Mouse (Mus musculus) gastrocnemius, postnatal 4 days (tissue): ENCODE data around the gene Dhps. TPM values are rescaled to one million over a fixed set of nuclear protein-coding genes. Genes with fewer than 3 reads are reported as not detected.
"Not testable (repeated sequence)": the region's sequence is repeated elsewhere in the genome, so short reads cannot be mapped to it uniquely, and the experiment has no call there.

Experiments
- DNase-seq, 2 experiments: peaks; one replicate each; pipeline ENCODE4 v3.0.0; 2021 to 2022; ENCODE audit warnings: low spot score in 2 of 2, mixed read lengths in 2 of 2
- total RNA-seq, 2 experiments: library from RNA; stranded (reverse); gene quantifications; 2 replicates each; pipeline ENCODE4 v1.2.3; 2021

Dhps gene
- total RNA-seq, 2 experiments from 2014 or later = 28.7 to 29.4 TPM

GRCm38 (mm10) chr8:85059879-85060616, 11.5 kb upstream of the Dhps start, which contains the start of gene Fbxw9:
TSS of gene Fbxw9 (plus strand) at chr8:85060055.
- DNase-seq = peak; percentile 74 to 83

GRCm38 (mm10) chr8:85062603-85063002, 9.0 kb upstream of the Dhps start:
- DNase-seq = no peak

- no peak for DNase-seq
Measured at GRCm38 (mm10) chr8:85065213-85065612, 6.3 kb upstream of the Dhps start.

DNA sequence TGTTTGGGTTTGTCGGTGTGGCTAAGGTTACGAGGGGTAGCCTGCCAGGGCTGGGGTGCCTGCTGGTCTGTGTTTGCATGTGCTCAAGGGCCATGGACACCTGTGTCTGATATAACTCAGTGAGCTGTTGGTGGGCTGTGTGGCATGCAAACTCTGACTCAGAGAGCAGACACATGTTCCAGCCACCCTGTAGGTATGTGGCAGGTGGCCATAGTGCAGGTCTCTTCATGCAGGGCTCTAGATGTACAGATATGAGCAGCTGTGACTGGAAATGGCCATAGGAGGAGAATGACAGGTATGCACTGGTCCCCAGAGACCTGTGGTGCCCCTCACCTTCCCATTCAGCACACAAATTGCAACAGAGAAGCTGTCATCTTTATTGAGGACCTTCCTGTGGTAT, 4.4 kb upstream of the Dhps start:
- DNase-seq = no peak

DNA sequence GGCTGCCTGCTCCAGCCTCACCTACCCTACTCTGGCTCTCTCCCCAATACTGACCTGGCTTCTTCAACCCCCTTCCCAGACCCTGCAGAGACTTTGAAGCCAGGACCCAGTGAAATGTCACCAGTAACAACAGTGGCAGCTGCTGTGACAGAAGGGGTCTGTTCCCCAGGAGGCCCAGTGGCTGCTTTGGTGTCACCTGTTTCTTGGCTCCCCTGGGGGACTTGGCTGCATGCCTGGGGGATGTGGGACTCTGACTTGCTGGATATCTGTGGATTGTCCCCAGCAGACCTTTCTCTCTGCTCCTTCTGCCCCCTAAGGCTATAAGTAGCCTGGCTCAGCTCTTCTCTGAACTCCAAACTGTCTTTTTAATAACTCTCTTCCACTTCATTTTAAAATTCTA, 3.6 kb upstream of the Dhps start, which contains the start of gene Gm5741:
Gene Gm5741 (minus strand): TSS at position 1 of the 400 bp plus-strand sequence.
- DNase-seq = no peak

GRCm38 (mm10) chr8:85071041-85071440, 516 bp upstream of the Dhps start:
- DNase-seq = no peak

- DNase-seq = no peak
Measured at GRCm38 (mm10) chr8:85072364-85072929, 890 bp downstream of the Dhps start.

GRCm38 (mm10) chr8:85073041-85073612, 1.6 kb downstream of the Dhps start:
- DNase-seq = no peak

DNA sequence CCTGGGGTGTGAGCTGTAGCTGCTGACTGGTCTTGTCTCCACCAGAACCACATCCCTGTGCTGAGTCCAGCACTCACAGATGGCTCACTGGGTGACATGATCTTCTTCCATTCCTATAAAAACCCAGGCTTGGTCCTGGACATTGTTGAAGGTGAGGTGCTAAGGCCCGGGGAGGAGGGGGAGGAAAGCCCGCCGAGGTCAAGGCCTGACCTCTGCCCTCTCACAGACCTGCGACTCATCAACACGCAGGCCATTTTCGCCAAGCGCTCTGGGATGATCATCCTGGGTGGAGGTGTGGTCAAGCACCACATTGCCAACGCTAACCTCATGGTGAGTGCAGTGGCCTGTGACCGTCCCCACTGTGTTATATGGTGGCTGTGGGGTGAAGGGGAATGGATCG, 2.6 kb downstream of the Dhps start:
- no peak for DNase-seq

DNA sequence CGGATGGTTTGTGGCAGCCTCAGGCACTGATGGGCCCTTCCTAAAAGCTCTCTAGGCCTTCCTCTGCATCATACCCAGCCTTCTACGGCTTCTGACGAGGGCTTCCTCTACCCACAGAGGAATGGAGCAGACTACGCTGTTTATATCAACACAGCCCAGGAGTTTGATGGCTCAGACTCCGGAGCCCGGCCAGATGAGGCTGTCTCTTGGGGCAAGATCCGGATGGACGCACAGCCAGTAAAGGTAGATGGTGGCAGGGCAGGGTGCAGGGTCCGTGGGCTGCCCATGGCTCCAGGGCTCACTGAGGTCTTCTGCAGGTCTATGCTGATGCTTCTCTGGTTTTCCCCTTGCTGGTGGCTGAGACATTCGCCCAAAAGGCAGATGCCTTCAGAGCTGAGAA, 3.1 kb downstream of the Dhps start:
- DNase-seq = no peak

DNA sequence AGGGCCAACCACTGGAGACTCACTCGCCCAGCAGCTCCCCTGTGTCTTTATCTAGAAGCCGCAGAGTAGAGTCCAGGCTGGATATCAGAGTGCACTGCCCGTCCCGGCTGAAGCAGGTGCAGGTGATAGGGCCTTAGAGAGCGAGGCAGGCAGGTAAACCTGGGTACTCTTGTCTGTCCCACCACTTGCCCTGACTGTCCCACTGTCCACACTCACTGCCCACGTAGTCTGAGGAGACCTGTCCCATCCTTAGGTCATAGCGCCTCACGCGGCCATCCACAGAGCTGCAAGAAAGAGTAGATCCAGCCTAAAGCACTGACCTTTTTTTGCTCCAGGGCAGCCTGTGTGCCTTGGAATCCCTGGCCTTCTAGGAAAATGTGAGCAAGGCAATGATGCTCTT, 4.4 kb downstream of the Dhps start:
- peak in 1 of 2 experiments; percentile 50 for DNase-seq

DNA sequence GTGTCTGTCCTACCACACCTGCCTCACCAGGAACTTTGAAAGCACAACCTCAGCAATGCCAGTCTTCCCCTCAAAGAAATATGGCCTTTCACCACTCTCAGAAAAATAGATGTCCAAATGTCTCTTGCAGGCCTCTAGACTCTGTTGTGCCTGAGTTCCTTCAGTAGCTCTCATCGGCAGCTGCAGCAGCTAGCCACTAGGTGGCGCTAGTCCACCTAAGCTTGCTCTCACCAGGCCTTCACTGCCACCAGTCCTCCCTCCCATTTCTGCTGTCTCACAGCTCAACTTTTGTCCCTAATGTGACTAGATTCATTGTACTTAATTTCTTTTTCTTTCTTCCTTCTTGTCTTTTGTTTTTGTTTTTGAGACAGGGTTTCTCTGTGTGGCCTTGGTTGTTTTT, 5.4 kb downstream of the Dhps start:
- DNase-seq = peak in 1 of 2 experiments; percentile 71

- peak in 1 of 2 experiments; percentile 56 for DNase-seq
Measured at GRCm38 (mm10) chr8:85080214-85080531, 8.6 kb downstream of the Dhps start.

DNA sequence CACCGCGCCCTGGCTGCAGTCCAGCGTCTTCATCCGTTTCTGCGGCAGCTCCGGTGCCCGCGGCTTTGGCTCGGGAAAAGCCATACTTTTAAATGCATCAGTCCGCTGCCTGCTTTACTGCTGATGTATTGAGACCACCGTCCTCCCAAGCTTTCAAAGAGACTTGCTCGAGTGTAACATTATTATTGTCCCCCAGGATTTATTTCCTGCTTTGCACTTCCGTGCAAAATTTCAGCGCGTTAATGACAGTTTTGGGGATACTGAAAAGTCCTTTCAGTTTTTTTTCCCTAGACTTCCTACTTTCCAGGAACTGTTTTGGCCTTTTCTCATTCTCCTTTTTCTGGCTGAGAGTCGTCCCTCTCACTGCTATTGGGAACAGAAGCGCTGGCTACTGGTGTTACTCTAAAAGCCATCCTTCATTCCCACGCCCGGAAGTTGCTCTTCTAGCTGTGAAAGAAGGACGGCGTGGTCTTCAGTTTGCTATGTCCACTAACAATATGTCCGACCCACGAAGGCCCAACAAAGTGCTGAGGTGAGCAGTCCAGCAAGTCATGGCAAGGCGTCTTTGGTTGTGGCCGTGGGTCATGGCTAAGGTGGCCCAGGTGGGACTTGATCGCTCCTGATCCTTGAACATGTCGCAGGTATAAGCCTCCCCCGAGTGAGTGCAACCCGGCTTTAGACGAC, 9.1 kb downstream of the Dhps start, which contains the start of gene Wdr83os:
Gene Wdr83os (plus strand): TSS at position 209 of the 684 bp plus-strand sequence.
- DNase-seq = peak in 1 of 2 experiments; percentile 54

DNA sequence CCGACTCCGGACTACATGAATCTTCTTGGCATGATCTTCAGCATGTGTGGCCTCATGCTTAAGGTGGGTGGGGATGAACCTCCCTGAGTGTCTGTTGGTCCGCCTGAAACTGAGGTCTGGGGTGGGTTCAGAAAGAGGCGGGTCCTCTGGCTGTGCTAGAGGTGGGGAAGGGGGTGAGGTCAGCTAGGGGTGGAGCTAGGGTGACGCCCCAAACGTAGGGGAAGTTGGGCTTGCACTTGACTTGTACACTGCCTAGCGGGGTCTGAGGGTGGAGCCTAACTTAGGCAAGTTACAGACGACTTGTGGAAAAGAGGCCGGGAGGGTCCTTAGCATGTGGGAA, 9.6 kb downstream of the Dhps start, which contains the start of gene Wdr83:
Gene Wdr83 (minus strand): TSS at position 91 of the 340 bp plus-strand sequence.
- DNase-seq = peak in 1 of 2 experiments; percentile 46

DNA sequence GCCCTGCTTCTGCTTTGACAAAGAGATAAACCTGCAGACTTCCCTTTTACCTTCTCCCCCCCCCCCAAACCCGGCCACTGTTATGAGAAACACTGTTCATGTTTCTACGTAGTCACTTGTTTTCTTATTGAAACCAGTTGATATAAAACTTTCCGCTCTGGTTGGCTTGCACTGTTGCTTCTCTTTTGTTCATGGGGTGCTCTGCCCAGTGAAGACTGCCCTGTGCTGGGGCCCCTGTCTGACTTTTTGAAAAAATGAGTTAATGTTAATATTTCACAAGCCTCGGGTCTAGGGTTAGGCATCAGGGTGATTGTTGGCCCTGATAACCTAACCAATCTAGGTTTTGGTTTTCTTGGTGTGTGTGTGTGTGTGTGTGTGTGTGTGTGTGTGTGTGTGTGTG, 10.6 kb downstream of the Dhps start:
- not testable (repeated sequence) for DNase-seq

DNA sequence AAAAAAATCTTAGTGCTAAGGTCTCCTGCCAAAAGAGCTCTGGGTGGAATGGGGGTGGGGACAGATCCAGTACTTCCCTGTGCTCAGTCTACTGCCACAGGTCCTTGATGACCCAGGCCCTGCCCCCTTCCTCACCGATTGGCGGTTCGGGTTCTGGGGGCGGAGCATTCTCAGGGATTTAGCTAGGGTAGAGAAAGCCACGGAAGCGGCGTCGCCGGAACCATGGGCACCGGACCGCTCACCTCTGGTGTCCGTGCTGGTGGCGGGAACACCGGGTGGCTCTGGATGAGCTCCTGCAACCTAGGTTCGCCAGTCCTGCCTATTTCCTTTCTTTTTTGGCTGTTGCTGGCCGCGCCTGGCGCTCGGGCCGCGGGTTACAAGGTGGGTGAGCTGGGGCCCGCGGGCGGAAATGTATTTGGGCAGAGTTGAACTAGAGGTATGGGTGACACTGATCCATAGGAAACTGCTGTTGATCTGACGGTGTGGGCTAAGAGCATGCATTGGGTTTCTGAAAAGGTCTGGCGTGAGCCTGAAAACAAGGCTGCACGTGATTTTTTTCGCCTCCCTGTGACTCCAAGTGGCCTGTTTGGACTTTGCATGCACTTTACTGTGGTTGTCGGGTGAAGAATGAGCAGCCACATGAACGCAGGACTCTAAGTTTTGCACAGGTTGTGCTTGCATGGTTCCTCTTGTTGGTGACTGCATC, 11.7 kb downstream of the Dhps start, which contains the start of gene Man2b1:
Gene Man2b1 (plus strand): TSS at position 163 of the 706 bp plus-strand sequence.
- DNase-seq = peak; percentile 61 to 87

DNA sequence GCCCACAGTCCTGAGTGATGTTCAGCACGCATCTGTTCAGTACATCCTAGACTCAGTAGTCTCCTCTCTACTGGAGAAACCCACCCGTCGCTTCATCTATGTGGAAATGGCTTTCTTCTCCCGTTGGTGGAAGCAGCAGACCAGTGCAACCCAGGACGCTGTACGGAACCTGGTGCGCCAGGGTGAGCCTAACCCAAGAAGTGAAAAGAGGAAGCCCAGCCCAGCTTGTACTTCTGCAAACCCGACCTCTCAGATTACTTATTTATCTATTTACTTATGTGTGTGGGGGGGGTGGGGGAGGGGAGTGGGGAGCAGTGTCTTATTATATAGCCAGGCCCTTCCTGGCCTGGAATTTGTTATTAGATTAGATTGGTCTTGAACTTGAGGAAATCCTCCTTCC, 13.1 kb downstream of the Dhps start:
- no peak for DNase-seq

DNA sequence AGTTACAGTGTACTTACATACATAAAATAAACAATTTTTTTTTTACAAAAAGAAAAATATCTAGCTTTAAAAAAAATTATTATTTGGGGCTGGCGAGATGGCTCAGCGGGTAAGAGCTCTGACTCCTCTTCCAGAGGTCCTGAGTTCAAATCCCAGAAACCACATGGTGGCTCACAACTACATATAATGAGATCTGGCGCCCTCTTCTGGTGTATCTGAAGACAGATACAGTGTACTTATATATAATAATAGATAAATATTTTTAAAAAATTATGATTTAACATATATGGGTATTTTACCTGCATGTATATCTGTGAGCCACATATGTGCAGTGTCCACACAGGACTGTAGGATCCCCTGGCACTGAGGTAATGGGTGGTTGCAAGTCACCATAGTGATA, 14.7 kb downstream of the Dhps start:
- no peak for DNase-seq

- no peak for DNase-seq
Measured at GRCm38 (mm10) chr8:85088771-85089170, 17.2 kb downstream of the Dhps start.

DNA sequence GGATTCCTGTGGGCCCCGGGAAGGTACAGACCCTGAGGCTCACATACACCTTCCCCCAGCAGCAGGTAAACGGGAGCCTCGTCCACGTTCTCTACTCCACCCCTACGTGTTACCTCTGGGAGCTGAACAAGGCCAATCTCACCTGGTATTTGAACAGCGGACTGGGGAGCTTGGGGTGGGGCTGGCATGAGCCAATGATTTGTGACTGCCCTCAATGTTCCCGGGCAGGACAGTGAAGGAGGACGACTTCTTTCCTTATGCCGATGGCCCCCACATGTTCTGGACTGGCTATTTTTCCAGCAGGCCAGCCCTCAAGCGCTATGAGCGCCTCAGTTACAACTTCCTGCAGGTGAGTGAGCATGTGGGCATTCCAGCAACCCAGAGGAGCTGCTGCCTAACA, 19.3 kb downstream of the Dhps start:
- no peak for DNase-seq
